Mouse (Mus musculus) lung, postnatal 0 days (tissue): ENCODE data around the gene Cmtm5. TPM values are rescaled to one million over a fixed set of nuclear protein-coding genes. Genes with fewer than 3 reads are reported as not detected.

Source experiments
- ATAC-seq: fragments of 200-750 bp; cut with Nextera tagmentation; 2 replicates; pipeline ENCODE4 v1.8.0; 2017; ENCODE audit warnings: moderate library complexity
- DNase-seq: peaks from one replicate; pipeline ENCODE4 v3.0.0-alpha.2; 2016; ENCODE audit warnings: low spot score
- H3K27ac ChIP-seq: fragments of 300-500 bp; sonication (generic); 2 replicates; pipeline ENCODE4 v1.5.1; 2014; ENCODE audit warnings: antibody characterized with exemption, mild to moderate bottlenecking, low read length, mixed read lengths
- H3K27me3 ChIP-seq: fragments of 300-500 bp; sonication (generic); replicated peaks from 2 replicates; pipeline ENCODE4 v1.6.1; 2014; ENCODE audit warnings: low read length, mixed read lengths; ENCODE audit not compliant: insufficient read depth
- H3K36me3 ChIP-seq: fragments of 300-500 bp; sonication (generic); 2 replicates; pipeline ENCODE4 v1.6.1; 2014; ENCODE audit warnings: low read length, mixed read lengths; ENCODE audit not compliant: insufficient read depth
- H3K4me1 ChIP-seq: fragments of 300-500 bp; sonication (generic); 2 replicates; pipeline ENCODE4 v1.6.1; 2014; ENCODE audit warnings: antibody characterized with exemption, low read depth, low read length, mixed read lengths; ENCODE audit not compliant: insufficient read depth
- H3K4me2 ChIP-seq: fragments of 300-500 bp; sonication (generic); replicated peaks from 2 replicates; pipeline ENCODE4 v1.6.1; 2014; ENCODE audit warnings: low read depth, mild to moderate bottlenecking, low read length, moderate library complexity, mixed read lengths
- H3K4me3 ChIP-seq: fragments of 300-500 bp; sonication (generic); 2 replicates; pipeline ENCODE4 v1.5.1; 2014; ENCODE audit warnings: low read depth, low read length
- H3K9ac ChIP-seq: fragments of 300-500 bp; sonication (generic); replicated peaks from 2 replicates; pipeline ENCODE4 v1.6.1; 2014; ENCODE audit warnings: low read depth, mild to moderate bottlenecking
- H3K9me3 ChIP-seq: fragments of 300-500 bp; sonication (generic); 2 replicates; pipeline ENCODE4 v1.6.1; 2016; ENCODE audit warnings: low read length, mixed read lengths
- CTCF ChIP-seq: IDR thresholded peaks from 2 replicates; pipeline ENCODE4 v1.5.1; 2016; ENCODE audit warnings: antibody characterized with exemption, mild to moderate bottlenecking
- EP300 ChIP-seq: IDR thresholded peaks from 2 replicates; pipeline ENCODE4 v1.6.1; 2016; ENCODE audit warnings: antibody characterized with exemption, mild to moderate bottlenecking, control low read depth
- WGBS: fragments of 180-500 bp; shearing (Covaris S2); extraction: QIAGEN DNeasy Blood & Tissue Kit; methylation state at CpG from one replicate; pipeline ENCODE4 v1.1.7; 2014; 5-methylcytosine and 5-hydroxymethylcytosine counted together
- polyA plus RNA-seq: library from polyadenylated mRNA; unstranded; fragments of >200 nt; fragmentation: Nextera tagmentation; extraction: Ambion mirVana; gene quantifications from 2 replicates; pipeline ENCODE4 v1.2.1, GENCODE M21; 2015

Gene Cmtm5
- polyA plus RNA-seq, 1 experiment from 2014 or later: 0.21 TPM

GRCm38 (mm10) chr14:54939434-54940175, 3.5 kb downstream of the Cmtm5 start:
- H3K9me3 ChIP-seq: no peaks in the 10 kb centered on the region
- H3K9ac ChIP-seq: no peak overlapping the region
- ATAC-seq (peak; percentile 92), DNase-seq (peak; percentile 92)
- WGBS: 37% methylated on average over 12 of the region's 12 CpGs
- TF ChIP-seq CTCF (peak; percentile 91), EP300 (no peak)
- no peak overlapping the region for H3K4me2 ChIP-seq
- H3K4me3 ChIP-seq: no peak overlapping the region
- H3K27me3 ChIP-seq: no peaks in the 10 kb centered on the region
- no peaks in the 10 kb centered on the region for H3K36me3 ChIP-seq
- peak overlapping the region; percentile 20; the same call in 1 of the 2 replicates for H3K27ac ChIP-seq
- no peaks in the 10 kb centered on the region for H3K4me1 ChIP-seq

- Histone ChIP-seq H3K4me3 (no peak overlapping the region), H3K27me3 (no peaks in the 10 kb centered on the region), H3K9me3 (no peaks in the 10 kb centered on the region), H3K9ac (no peak overlapping the region), H3K4me1 (no peaks in the 10 kb centered on the region), H3K36me3 (no peaks in the 10 kb centered on the region), H3K4me2 (no peak overlapping the region), H3K27ac (no peak overlapping the region)
- 66% methylated on average over 3 of the region's 3 CpGs for WGBS
- TF ChIP-seq CTCF (no peak), EP300 (no peak)
- DNase-seq: no peak
- ATAC-seq: no peak
Measured at GRCm38 (mm10) chr14:54940176-54940530, 4.1 kb downstream of the Cmtm5 start.

GRCm38 (mm10) chr14:54941024-54941978, 5.2 kb downstream of the Cmtm5 start:
- H3K36me3 ChIP-seq: no peaks in the 10 kb centered on the region
- no peak overlapping the region for H3K4me3 ChIP-seq
- H3K9me3 ChIP-seq: no peaks in the 10 kb centered on the region
- H3K4me1 ChIP-seq: no peaks in the 10 kb centered on the region
- ATAC-seq (no peak), DNase-seq (no peak)
- no peak for TF ChIP-seq CTCF
- no peak for TF ChIP-seq EP300
- H3K9ac ChIP-seq: no peak overlapping the region
- 56% methylated on average over 13 of the region's 13 CpGs for WGBS
- no peak overlapping the region for H3K4me2 ChIP-seq
- H3K27ac ChIP-seq: no peak overlapping the region
- no peaks in the 10 kb centered on the region for H3K27me3 ChIP-seq

GRCm38 (mm10) chr14:54942479-54942878, 6.4 kb downstream of the Cmtm5 start:
- WGBS: 83% methylated on average over 8 of the region's 8 CpGs
- Histone ChIP-seq H3K9me3 (no peaks in the 10 kb centered on the region), H3K4me1 (no peaks in the 10 kb centered on the region), H3K4me3 (no peak overlapping the region), H3K27me3 (no peaks in the 10 kb centered on the region), H3K27ac (no peak overlapping the region), H3K4me2 (no peak overlapping the region), H3K9ac (no peak overlapping the region), H3K36me3 (no peaks in the 10 kb centered on the region)
- TF ChIP-seq EP300 (no peak), CTCF (no peak)
- DNase-seq (no peak), ATAC-seq (no peak)

GRCm38 (mm10) chr14:54943971-54944370, 7.9 kb downstream of the Cmtm5 start:
- Histone ChIP-seq H3K4me2 (no peak overlapping the region), H3K4me3 (no peak overlapping the region), H3K27me3 (no peaks in the 10 kb centered on the region), H3K4me1 (no peaks in the 10 kb centered on the region), H3K9me3 (no peaks in the 10 kb centered on the region), H3K36me3 (no peaks in the 10 kb centered on the region), H3K27ac (no peak overlapping the region), H3K9ac (no peak overlapping the region)
- no peak for TF ChIP-seq EP300
- TF ChIP-seq CTCF: no peak
- WGBS: 92% methylated on average over 7 of the region's 7 CpGs
- no peak for ATAC-seq
- DNase-seq: no peak

GRCm38 (mm10) chr14:54944939-54945338, 8.9 kb downstream of the Cmtm5 start:
- H3K9me3 ChIP-seq: no peaks in the 10 kb centered on the region
- no peak overlapping the region for H3K27ac ChIP-seq
- no peak overlapping the region for H3K9ac ChIP-seq
- no peaks in the 10 kb centered on the region for H3K27me3 ChIP-seq
- ATAC-seq (no peak), DNase-seq (no peak)
- H3K4me2 ChIP-seq: no peak overlapping the region
- no peaks in the 10 kb centered on the region for H3K36me3 ChIP-seq
- no peak for TF ChIP-seq CTCF
- TF ChIP-seq EP300: no peak
- no peak overlapping the region for H3K4me3 ChIP-seq
- no peaks in the 10 kb centered on the region for H3K4me1 ChIP-seq
- 56% methylated on average over 2 of the region's 2 CpGs for WGBS
